Mouse (Mus musculus) embryonic facial prominence, embryonic 13.5 days (tissue): ENCODE measurements around the gene Gm29289. TPM values are rescaled to one million over a fixed set of nuclear protein-coding genes. Genes with fewer than 3 reads are reported as not detected.
"Not testable (repeated sequence)": the region's sequence is repeated elsewhere in the genome, so short reads cannot be mapped to it uniquely, and the experiment has no call there.

Source experiments
- ATAC-seq: fragments of 200-750 bp; cut with Nextera tagmentation; 2 replicates; pipeline ENCODE4 v1.8.0; 2017; ENCODE audit warnings: low read depth; ENCODE audit not compliant: insufficient number of reproducible peaks, insufficient read depth, low FRiP score, low TSS enrichment
- H3K27ac ChIP-seq: fragments of 300-500 bp; sonication (generic); 2 replicates; pipeline ENCODE4 v1.5.1; 2015; ENCODE audit warnings: moderate library complexity, mild to moderate bottlenecking, inconsistent platforms
- H3K27me3 ChIP-seq: fragments of 300-500 bp; sonication (generic); 2 replicates; pipeline ENCODE4 v1.6.1; 2015; ENCODE audit warnings: mild to moderate bottlenecking, inconsistent platforms
- H3K36me3 ChIP-seq: fragments of 300-500 bp; sonication (generic); 2 replicates; pipeline ENCODE4 v1.6.1; 2015; ENCODE audit warnings: mild to moderate bottlenecking, inconsistent platforms
- H3K4me1 ChIP-seq: fragments of 300-500 bp; sonication (generic); 2 replicates; pipeline ENCODE4 v1.6.1; 2015; ENCODE audit warnings: inconsistent platforms
- H3K4me2 ChIP-seq: fragments of 300-500 bp; sonication (generic); 2 replicates; pipeline ENCODE4 v1.6.1; 2015; ENCODE audit warnings: moderate library complexity, mild to moderate bottlenecking, inconsistent platforms
- H3K4me3 ChIP-seq: fragments of 300-500 bp; sonication (generic); 2 replicates; pipeline ENCODE4 v1.5.1; 2015; ENCODE audit warnings: mild to moderate bottlenecking, inconsistent platforms
- H3K9ac ChIP-seq: fragments of 300-500 bp; sonication (generic); 2 replicates; pipeline ENCODE4 v1.6.1; 2015; ENCODE audit warnings: mild to moderate bottlenecking, inconsistent platforms
- H3K9me3 ChIP-seq: fragments of 300-500 bp; sonication (generic); 2 replicates; pipeline ENCODE4 v1.6.1; 2016; ENCODE audit warnings: inconsistent platforms
- WGBS: fragments of 180-500 bp; shearing (Covaris S2); methylation state at CpG from one replicate; pipeline ENCODE4 v1.1.7; 2015; ENCODE audit warnings: mixed read lengths; 5-methylcytosine and 5-hydroxymethylcytosine counted together
- polyA plus RNA-seq: library from polyadenylated mRNA; unstranded; fragments of >200 nt; fragmentation: Nextera tagmentation; extraction: Ambion mirVana; gene quantifications from 2 replicates; pipeline ENCODE4 v1.2.1, GENCODE M21; 2015

Gene Gm29289
- polyA plus RNA-seq = not detected in 2 replicates

- not testable (repeated sequence) for ATAC-seq, H3K9me3 ChIP-seq, H3K9ac ChIP-seq, H3K36me3 ChIP-seq, H3K4me2 ChIP-seq, H3K4me3 ChIP-seq, H3K4me1 ChIP-seq, H3K27me3 ChIP-seq, H3K27ac ChIP-seq
- no CpG with 5 or more reads among the region's 9 CpGs for WGBS
Measured at GRCm38 (mm10) chrY:2932282-2932681, at the start of gene Gm29289. Gene Gm29289, plus strand, starts transcription at chrY:2932582.

- H3K9me3 ChIP-seq, H3K27ac ChIP-seq, H3K4me2 ChIP-seq, H3K4me1 ChIP-seq, H3K4me3 ChIP-seq, H3K36me3 ChIP-seq, H3K27me3 ChIP-seq, H3K9ac ChIP-seq, ATAC-seq: not testable (repeated sequence)
- WGBS = no CpG with 5 or more reads among the region's 9 CpGs
Measured at GRCm38 (mm10) chrY:2900689-2901088, 31.7 kb upstream of the Gm29289 start, which contains the start of gene Gm10352. Gene Gm10352, plus strand, starts transcription at chrY:2900989.

Other genes with a start within 250 kb of the Gm29289 start
- gene H2al2b, start 211.9 kb upstream of the Gm29289 start, polyA plus RNA-seq = not detected in 2 replicates
- not detected in 2 replicates for gene Gm4064, start 136.4 kb upstream of the Gm29289 start, polyA plus RNA-seq
- not detected in 2 replicates for gene Rbmy, start 101.9 kb upstream of the Gm29289 start, polyA plus RNA-seq
- gene Gm10256, start 101.9 kb upstream of the Gm29289 start, polyA plus RNA-seq = not detected in 2 replicates
- 0.18 TPM in 1 of 2 replicates, not detected in the other for gene Gm10352, start 31.6 kb upstream of the Gm29289 start, polyA plus RNA-seq